Mouse (Mus musculus) kidney, postnatal 10 days (tissue): ENCODE data around the gene Atg14.
"Not testable (repeated sequence)": the region's sequence is repeated elsewhere in the genome, so short reads cannot be mapped to it uniquely, and the experiment has no call there.

ENCODE experiments used
- DNase-seq: peaks from one replicate; pipeline ENCODE4 v3.0.0; 2021; ENCODE audit warnings: mixed read lengths

The Atg14 gene

GRCm38 (mm10) chr14:47542283-47542682, 28.2 kb downstream of the Atg14 start:
- DNase-seq: no peak

- no peak for DNase-seq
These were observed 29.0 kb downstream of the Atg14 start for GRCm38 (mm10) chr14:47541325-47541948.

DNA sequence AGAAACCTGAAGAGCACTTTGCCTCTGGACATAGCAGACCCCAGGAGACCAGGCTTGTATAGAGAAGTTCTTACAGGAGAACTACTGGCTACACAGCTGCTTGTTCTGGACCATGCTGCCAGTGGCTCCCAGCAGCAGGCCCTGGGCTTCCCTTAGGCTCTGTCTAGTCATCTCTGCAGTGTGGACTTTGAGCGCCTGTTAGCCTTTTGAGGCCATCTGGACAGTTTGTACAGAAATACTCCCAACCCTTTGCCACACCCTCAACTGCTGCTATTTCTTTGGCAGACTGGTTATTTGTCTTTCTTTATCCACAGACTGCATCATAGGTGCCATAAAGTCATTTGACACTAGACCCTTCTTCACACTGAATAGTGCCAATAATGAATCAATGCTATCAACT, 35.4 kb downstream of the Atg14 start:
- DNase-seq: no peak

DNA sequence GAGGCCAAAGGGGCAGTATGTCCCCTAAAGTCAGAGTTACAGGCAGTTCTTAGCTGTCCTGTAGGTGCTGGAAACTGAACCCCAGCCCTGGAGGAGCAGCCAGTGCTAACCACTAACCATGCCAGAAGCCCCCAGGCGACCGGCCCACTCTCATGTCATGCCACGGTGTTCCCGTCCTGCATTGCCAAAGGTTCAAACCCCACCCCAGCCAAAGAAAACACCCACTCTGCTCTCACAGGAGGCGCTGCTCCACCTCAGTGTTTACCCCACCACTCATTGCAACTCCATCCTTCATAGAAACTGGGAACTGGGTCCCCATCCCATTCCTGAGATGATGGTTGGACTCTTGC, 36.3 kb downstream of the Atg14 start:
- DNase-seq: peak; percentile 16

GRCm38 (mm10) chr14:47533365-47534175, 36.9 kb downstream of the Atg14 start:
- DNase-seq: peak; percentile 69

GRCm38 (mm10) chr14:47532496-47532895, 38.0 kb downstream of the Atg14 start:
- DNase-seq: no peak

- not testable (repeated sequence) for DNase-seq
These were observed 40.9 kb downstream of the Atg14 start for GRCm38 (mm10) chr14:47529592-47529991.

GRCm38 (mm10) chr14:47529019-47529418, 41.4 kb downstream of the Atg14 start:
- peak; percentile 72 for DNase-seq

GRCm38 (mm10) chr14:47528293-47528692, 42.2 kb downstream of the Atg14 start:
- no peak for DNase-seq

- DNase-seq: no peak
These were observed 42.6 kb downstream of the Atg14 start for GRCm38 (mm10) chr14:47527833-47528232.

- DNase-seq: no peak
These were observed 44.6 kb downstream of the Atg14 start for GRCm38 (mm10) chr14:47525861-47526260.

DNA sequence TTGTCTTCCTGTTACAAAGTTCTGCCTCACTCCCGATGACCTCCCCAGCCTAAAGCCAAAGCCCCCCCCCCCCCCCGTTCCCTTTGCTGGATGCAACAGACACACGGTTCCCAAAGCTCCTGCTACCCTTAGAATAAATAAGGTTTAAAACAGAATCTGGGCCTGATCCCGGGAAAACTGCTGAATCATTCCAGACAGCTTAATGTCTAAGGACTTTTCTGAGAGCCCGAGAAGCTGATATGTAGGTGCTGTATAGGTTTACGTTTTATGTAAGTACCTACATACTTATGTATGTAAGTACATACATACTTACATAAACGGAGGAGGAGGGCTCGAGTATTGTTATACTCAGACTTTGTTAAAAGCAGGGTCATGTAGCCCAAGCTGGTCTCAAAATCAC, 45.1 kb downstream of the Atg14 start:
- no peak for DNase-seq

DNA sequence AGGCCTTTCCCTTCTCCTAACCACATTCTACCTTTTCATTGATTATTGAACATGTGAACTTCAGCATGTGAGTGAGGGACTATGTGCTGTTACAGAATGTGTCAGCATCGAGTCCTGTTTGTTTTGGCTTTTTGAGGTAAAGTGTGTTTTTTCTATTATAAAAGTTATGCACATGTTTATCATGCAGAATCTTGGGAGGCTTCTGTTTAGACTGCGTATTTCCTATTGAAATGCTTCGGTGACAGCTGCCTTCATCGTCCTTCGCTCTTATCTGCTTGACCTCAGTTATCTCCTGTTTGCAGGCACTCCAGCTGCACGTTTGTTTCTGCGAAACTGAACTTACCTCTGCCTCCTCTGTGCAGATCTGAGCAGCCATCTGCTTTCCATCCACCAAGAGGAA, 48.1 kb downstream of the Atg14 start:
- DNase-seq: no peak

GRCm38 (mm10) chr14:47521609-47522008, 48.8 kb downstream of the Atg14 start:
- DNase-seq: no peak

DNA sequence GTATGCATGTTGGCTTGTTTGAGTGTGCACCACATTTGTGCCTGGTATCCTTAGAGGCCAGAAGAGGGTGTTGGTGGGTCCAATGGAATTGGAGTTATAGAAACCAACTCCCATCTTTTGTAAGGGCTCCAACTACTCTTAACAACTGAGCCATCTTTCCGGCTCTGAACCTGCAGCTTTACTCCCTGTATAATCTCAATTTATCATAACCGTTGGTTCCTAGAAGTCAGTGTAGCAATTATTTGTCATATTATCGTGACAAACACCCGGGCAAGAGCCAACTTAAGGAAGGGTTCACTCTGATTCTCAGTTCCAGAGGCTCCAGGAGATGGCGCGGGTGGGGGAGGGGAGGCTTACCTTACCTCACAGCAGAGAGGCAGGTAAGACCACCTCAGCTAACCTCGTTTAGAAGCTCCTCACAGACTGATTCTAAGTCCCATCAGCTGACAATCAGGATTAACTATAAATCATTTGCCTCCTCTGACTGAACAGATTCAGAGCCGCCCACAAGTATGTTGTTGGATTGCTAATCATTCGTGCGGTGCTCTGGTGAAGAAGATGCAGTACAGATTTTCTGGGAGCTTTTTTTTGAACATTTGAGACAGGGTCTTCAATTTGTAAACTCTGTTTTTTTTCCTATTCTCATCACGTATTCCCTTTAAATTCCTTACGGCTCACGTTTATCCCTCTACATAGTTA, 49.5 kb downstream of the Atg14 start:
- no peak for DNase-seq

DNA sequence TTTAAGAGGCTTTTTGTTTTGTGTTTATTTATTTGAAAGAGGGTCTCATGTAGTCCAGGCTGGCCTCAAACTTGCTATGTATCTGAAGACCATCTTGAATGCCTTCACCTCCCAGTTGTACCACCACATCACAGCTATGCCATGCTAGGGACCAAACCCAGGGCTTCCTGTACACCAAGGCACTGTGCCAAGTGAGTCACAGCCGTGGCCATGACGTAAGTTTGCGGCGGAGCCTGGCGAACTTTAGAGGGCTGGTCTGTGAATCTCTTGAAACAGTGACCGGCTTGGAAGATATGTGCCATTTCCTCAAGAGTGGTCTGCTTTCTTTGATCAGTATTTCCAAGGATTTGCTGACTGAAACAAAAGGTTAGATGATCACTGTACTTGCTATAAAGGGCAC, 51.8 kb downstream of the Atg14 start:
- peak; percentile 33 for DNase-seq

DNA sequence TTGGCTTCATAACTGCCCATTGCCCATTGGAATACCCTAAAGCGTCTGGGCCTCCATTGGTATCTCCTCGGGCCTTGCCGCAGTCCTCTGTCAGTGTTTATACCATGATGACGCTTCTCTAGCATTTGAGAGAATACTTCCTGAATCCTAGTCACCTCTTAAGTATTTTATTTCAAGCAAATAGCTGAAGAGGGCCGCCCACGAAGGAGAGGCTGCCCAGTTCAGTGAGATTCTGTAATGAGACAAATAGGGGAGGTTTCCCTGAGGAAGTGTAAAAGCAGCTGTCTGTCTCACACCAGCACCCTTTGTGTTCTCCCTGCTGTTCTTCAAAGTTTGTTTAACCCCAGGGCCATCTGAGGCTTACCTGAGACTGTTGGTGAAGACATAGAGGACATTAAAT, 53.7 kb downstream of the Atg14 start:
- DNase-seq: no peak

DNA sequence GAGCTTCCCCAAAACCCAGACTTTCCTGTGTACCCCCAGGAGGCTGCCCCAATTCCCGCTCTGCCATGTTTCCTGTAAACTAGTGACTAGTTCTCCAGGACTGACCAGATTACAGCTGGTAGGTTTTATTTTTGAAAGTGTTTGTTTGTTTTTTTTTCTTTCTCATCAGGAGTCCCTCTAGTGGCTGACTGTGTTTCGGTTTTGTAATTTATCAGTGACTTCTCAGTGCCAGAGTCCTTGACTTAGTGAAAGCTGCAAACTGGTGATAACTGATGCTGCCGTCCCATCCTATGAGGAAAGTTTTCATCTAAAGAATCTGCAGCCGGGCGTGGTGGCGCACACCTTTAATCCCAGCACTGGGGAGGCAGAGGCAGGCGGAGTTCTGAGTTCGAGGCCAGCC, 54.8 kb downstream of the Atg14 start:
- DNase-seq: no peak

DNA sequence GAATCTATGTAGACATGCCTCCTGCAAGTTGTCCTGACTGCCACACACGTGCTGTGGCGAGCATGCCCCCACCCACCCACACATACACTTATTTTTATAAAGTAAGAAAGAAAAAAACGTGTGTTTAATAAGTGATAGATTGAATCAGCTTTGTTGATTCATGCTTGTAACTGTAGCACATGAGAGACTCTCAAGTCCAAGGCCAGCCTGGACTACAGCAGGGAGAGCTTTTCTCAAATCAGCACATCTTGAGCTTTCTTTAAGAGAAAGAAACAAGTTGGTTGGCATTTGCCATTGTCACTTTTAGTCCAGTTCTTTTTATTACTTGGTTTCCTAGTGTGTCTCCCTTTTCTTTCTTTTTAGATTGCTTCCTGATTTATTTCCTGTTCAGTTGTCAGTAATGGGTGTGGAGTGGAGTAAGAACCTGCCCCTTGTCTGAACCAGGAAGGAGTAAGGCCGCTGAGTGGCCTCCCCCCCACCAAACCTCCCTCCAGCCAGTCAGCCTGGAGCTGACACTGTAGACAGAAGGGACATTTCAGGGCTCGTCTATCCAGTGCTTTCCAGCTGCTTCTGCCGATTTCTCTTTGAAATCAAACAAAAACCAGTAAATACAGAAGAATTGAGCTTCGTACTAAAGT, 55.5 kb downstream of the Atg14 start:
- DNase-seq: peak; percentile 64

DNA sequence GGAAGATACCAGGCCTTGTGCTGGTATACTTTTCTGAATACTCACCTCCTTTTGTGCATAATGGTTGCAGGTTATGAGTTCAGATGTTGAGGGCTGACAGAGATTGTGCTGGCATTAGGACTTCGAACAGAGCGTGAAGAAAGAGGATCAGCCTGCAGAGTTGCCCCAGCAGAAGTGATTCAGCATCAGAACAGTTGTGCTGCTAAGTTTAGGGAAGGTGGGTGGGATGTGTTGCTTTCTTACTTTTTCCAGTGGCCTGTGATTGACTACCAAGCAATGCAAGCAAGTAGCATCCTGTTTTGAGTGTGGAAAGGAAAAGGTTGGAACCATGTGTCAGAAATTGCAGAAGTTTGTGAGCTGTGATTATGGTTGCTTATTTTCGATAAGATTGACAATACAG, 56.8 kb downstream of the Atg14 start:
- DNase-seq: no peak

GRCm38 (mm10) chr14:47510244-47510643, 60.2 kb downstream of the Atg14 start:
- no peak for DNase-seq

- no peak for DNase-seq
These were observed 62.4 kb downstream of the Atg14 start for GRCm38 (mm10) chr14:47508035-47508434.

- DNase-seq: no peak
These were observed 63.8 kb downstream of the Atg14 start for GRCm38 (mm10) chr14:47506676-47507075.

- no peak for DNase-seq
These were observed 66.4 kb downstream of the Atg14 start for GRCm38 (mm10) chr14:47504036-47504435.
